Comparison of ENCODE assay signal across 18 mouse cellular contexts in the genomic region with DNA sequence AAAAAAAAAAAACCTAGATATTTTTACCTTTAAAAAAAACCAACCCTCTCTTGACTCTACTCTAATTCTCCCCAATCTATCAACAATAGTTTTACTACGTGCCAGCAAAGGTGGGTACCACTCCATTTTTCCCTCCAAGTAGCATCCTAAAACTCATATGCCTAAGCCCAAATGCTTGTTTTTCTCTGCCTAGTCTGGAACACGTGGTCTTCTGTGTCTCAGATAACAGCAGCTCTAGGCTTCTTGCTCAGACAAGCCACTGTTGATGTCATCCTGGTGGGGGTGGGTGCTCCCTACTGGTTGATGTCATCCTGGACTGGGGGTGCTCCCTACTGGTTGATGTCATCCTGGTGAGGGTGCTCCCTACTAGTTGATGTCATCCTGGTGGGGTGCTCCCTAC. TPM values are rescaled to one million over a fixed set of nuclear protein-coding genes. Genes with fewer than 3 reads are reported as not detected.
"Had no signal": no experiment of that assay in that cellular context is flagged by ENCODE, and none has a peak within 500 bp of the region (broad histone marks: within the 10 kb centered on the region; RNA-seq: fewer than 3 reads in every experiment).

No protein-coding gene starts in this region.

- ATAC-seq: liver, postnatal 0 days; lung, postnatal 0 days; midbrain, embryonic 13.5 days; midbrain, embryonic 15.5 days had no signal

- DNase-seq: liver, postnatal 0 days; lung, adult 2 months; lung, postnatal 14 days; lung, postnatal 36 days; right cerebral cortex, postnatal 14 days; thymus, adult 2 months; thymus, postnatal 25 days; thymus, postnatal 4 days had no signal

- H3K4me3 ChIP-seq: lung, embryonic 15.5 days; megakaryocyte, embryonic 14.5 days; midbrain, embryonic 13.5 days; midbrain, embryonic 15.5 days; neural tube, embryonic 12.5 days; stomach, embryonic 15.5 days had no signal

- H3K4me1 ChIP-seq: lung, embryonic 15.5 days; midbrain, embryonic 13.5 days; midbrain, embryonic 15.5 days; neural tube, embryonic 12.5 days; stomach, embryonic 15.5 days had no signal

- H3K9me3 ChIP-seq: lung, embryonic 15.5 days; midbrain, embryonic 13.5 days; midbrain, embryonic 15.5 days; neural tube, embryonic 12.5 days; stomach, embryonic 15.5 days had no signal

- H3K4me2 ChIP-seq: lung, embryonic 15.5 days; midbrain, embryonic 11.5 days; midbrain, embryonic 13.5 days; midbrain, embryonic 15.5 days; neural tube, embryonic 12.5 days; stomach, embryonic 15.5 days had no signal

- H3K9ac ChIP-seq: liver, postnatal 0 days; lung, embryonic 15.5 days; midbrain, embryonic 13.5 days; midbrain, embryonic 15.5 days; neural tube, embryonic 12.5 days; stomach, embryonic 15.5 days had no signal

- H3K27me3 ChIP-seq: lung, embryonic 15.5 days; midbrain, embryonic 13.5 days; midbrain, embryonic 15.5 days; neural tube, embryonic 12.5 days; stomach, embryonic 15.5 days had no signal

- H3K27ac ChIP-seq: lung, embryonic 15.5 days; macrophage; midbrain, embryonic 13.5 days; midbrain, embryonic 15.5 days; neural tube, embryonic 12.5 days; stomach, embryonic 15.5 days; stomach, postnatal 0 days had no signal

- H3K36me3 ChIP-seq: lung, embryonic 15.5 days; midbrain, embryonic 13.5 days; midbrain, embryonic 15.5 days; neural tube, embryonic 12.5 days; stomach, embryonic 15.5 days had no signal

RNA-seq across cellular contexts. Expression of gene Dnah6, which starts 17.7 kb away (rescaled TPM):
- polyA plus RNA-seq: macrophage had no signal
